8 mouse cellular contexts compared by ENCODE assay signal in genomic region chr4:134127793-134128192, GRCm38 (mm10). TPM values are rescaled to one million over a fixed set of nuclear protein-coding genes. Genes with fewer than 3 reads are reported as not detected.
DNase-seq lines count a peak whose midpoint lies in the region; ATAC-seq and TF ChIP-seq lines count a peak whose summit lies in the region.

No protein-coding gene starts in this region.

- H3K27ac ChIP-seq in embryonic facial prominence, embryonic 12.5 days = no peak overlapping the region
- peak overlapping the region; percentile 68; the same call in 1 of the 2 replicates for H3K27ac ChIP-seq in hindbrain, postnatal 0 days

- peak overlapping the region; percentile 54 for H3ac ChIP-seq in myocyte (ENCODE audit: control insufficient read depth, insufficient read length)

- 36% methylated on average over 8 of the region's 8 CpGs for WGBS in lung, adult 2 months
- 56% methylated on average over 8 of the region's 8 CpGs for WGBS in embryonic facial prominence, embryonic 12.5 days
- WGBS in hindbrain, postnatal 0 days = 56% methylated on average over 8 of the region's 8 CpGs

- H3K36me3 ChIP-seq in embryonic facial prominence, embryonic 12.5 days = peaks cover 20% of the 10 kb centered on the region; the same call in 1 of the 2 replicates
- H3K36me3 ChIP-seq in hindbrain, postnatal 0 days (ENCODE audit: insufficient read depth, low read length) = no peaks in the 10 kb centered on the region
- no peaks in the 10 kb centered on the region for H3K36me3 ChIP-seq in myocyte (ENCODE audit: control insufficient read depth, insufficient read depth)

- peaks cover 9% of the 10 kb centered on the region for H3K79me2 ChIP-seq in myocyte (ENCODE audit: control insufficient read depth, insufficient read depth)

- DNase-seq in lung, adult 2 months = no peak
- DNase-seq in lung, postnatal 25 days (ENCODE audit: low spot score) = no peak
- DNase-seq in hindbrain, postnatal 0 days (ENCODE audit: low spot score) = no peak
- no peak for DNase-seq in cerebellum, adult 9-10 months
- DNase-seq in adrenal gland, adult 18-20 months (ENCODE audit: low spot score in 2 of 2) = no peak
- no peak for DNase-seq in urinary bladder, postnatal 4 days (ENCODE audit: low spot score in 2 of 2)

- TF ChIP-seq CTCF in lung, adult 2 months (IDR thresholded peaks at IDR 0.05; ENCODE audit: insufficient read depth, low read length) = no peak
- TF ChIP-seq CTCF in hindbrain, postnatal 0 days (IDR thresholded peaks at IDR 0.05; ENCODE audit: low read depth) = no peak

- no peaks in the 10 kb centered on the region for H3K9me3 ChIP-seq in embryonic facial prominence, embryonic 12.5 days
- no peaks in the 10 kb centered on the region for H3K9me3 ChIP-seq in hindbrain, postnatal 0 days (ENCODE audit: low read length)

- H3K27me3 ChIP-seq in embryonic facial prominence, embryonic 12.5 days = no peaks in the 10 kb centered on the region
- H3K27me3 ChIP-seq in hindbrain, postnatal 0 days (ENCODE audit: insufficient read depth, low read length) = no peaks in the 10 kb centered on the region
- H3K27me3 ChIP-seq in myocyte (ENCODE audit: control insufficient read depth, insufficient read depth, insufficient read length) = no peaks in the 10 kb centered on the region

- no peak for TF ChIP-seq POLR2A in lung, adult 2 months (IDR thresholded peaks at IDR 0.05; ENCODE audit: borderline replicate concordance, extremely low read depth, low read depth, low read length)
- TF ChIP-seq POLR2A in myocyte (IDR thresholded peaks at IDR 0.05; ENCODE audit: insufficient read length, low read depth) = no peak

- ATAC-seq in embryonic facial prominence, embryonic 12.5 days (ENCODE audit: insufficient number of reproducible peaks, insufficient read depth, low FRiP score, low TSS enrichment) = no peak
- ATAC-seq in hindbrain, postnatal 0 days = no peak

- peak overlapping the region; percentile 84 for H3K4me2 ChIP-seq in embryonic facial prominence, embryonic 12.5 days (replicated peaks)
- peak overlapping the region; percentile 91 for H3K4me2 ChIP-seq in hindbrain, postnatal 0 days (ENCODE audit: low read depth, low read length)
- peak overlapping the region; percentile 90 for H3K4me2 ChIP-seq in myocyte (ENCODE audit: low read depth)

- peaks cover 13% of the 10 kb centered on the region for H3K4me1 ChIP-seq in lung, adult 2 months (ENCODE audit: control insufficient read depth, insufficient read depth, low read length)
- H3K4me1 ChIP-seq in embryonic facial prominence, embryonic 12.5 days = peaks cover 22% of the 10 kb centered on the region
- H3K4me1 ChIP-seq in hindbrain, postnatal 0 days (ENCODE audit: insufficient read depth, low read length) = peaks cover 17% of the 10 kb centered on the region

- peak overlapping the region; percentile 95 for H3K4me3 ChIP-seq in lung, adult 2 months (replicated peaks; ENCODE audit: extremely low read depth, low read depth, low read length)
- peak overlapping the region; percentile 87 for H3K4me3 ChIP-seq in embryonic facial prominence, embryonic 12.5 days
- peak overlapping the region; percentile 54 for H3K4me3 ChIP-seq in hindbrain, postnatal 0 days (ENCODE audit: low read length)
- peak overlapping the region; percentile 44 for H3K4me3 ChIP-seq in myocyte

- H3K9ac ChIP-seq in embryonic facial prominence, embryonic 12.5 days = peak overlapping the region; percentile 83
- peak overlapping the region; percentile 74 for H3K9ac ChIP-seq in hindbrain, postnatal 0 days (replicated peaks; ENCODE audit: low read length)

TF ChIP-seq in myocyte, 11 proteins besides CTCF, POLR2A, EP300 and RAD21:
- TF ChIP-seq MYOG (IDR thresholded peaks at IDR 0.05; ENCODE audit: control insufficient read depth in 1 of 3, insufficient read depth in 1 of 3, insufficient read length in 2 of 3, low read depth in 2 of 3) (no peak), SRF (IDR thresholded peaks at IDR 0.05; ENCODE audit: control insufficient read depth, insufficient read length, low read depth) (no peak), TCF3 (IDR thresholded peaks at IDR 0.05; ENCODE audit: insufficient read length, low read depth) (no peak), MYOD1 (IDR thresholded peaks at IDR 0.05; ENCODE audit: control insufficient read depth in 1 of 3, insufficient read length in 2 of 3, low read depth in 2 of 3) (no peak), CEBPB (IDR thresholded peaks at IDR 0.05; ENCODE audit: insufficient read depth, poor library complexity, severe bottlenecking) (no peak), E2F4 (IDR thresholded peaks at IDR 0.05; ENCODE audit: insufficient read depth) (no peak), USF1 (IDR thresholded peaks at IDR 0.05; ENCODE audit: low read depth) (no peak), POLR2AphosphoS2 (IDR thresholded peaks at IDR 0.05; ENCODE audit: insufficient read length, low read depth) (no peak), TCF12 (IDR thresholded peaks at IDR 0.05; ENCODE audit: insufficient read depth, poor library complexity, severe bottlenecking) (no peak)

RNA-seq across cellular contexts. Expression of gene Sh3bgrl3, which starts 0.8 kb away (rescaled TPM):
- 654 and 703 TPM in 2 replicates for polyA plus RNA-seq in lung, adult 2 months (2012; rRNA removed)
- polyA plus RNA-seq in embryonic facial prominence, embryonic 12.5 days (2016; fragmentation: Nextera tagmentation; extraction: Ambion mirVana) = 345 and 360 TPM in 2 replicates
- 220 and 259 TPM in 2 replicates for total RNA-seq in hindbrain, postnatal 0 days (2014; rRNA removed)
- 553 and 564 TPM in 2 replicates for polyA plus RNA-seq in hindbrain, postnatal 0 days (2015; fragmentation: Nextera tagmentation; extraction: Ambion mirVana)
- 262 TPM for polyA plus RNA-seq in myocyte (2012; fragmentation: generic; extraction: Trizol)
- 100 to 1,000 TPM in 1 of 2 experiments, 10 to 100 TPM in 1; 73.4 to 102 TPM for total RNA-seq in adrenal gland, adult 18-20 months (2021)

RNA-seq across cellular contexts. Expression of gene Ubxn11, which starts 25.4 kb away (rescaled TPM):
- polyA plus RNA-seq in lung, adult 2 months (2012; rRNA removed) = 28.8 and 30.0 TPM in 2 replicates
- 10.4 and 11.5 TPM in 2 replicates for polyA plus RNA-seq in embryonic facial prominence, embryonic 12.5 days (2016; fragmentation: Nextera tagmentation; extraction: Ambion mirVana)
- 3.5 and 8.9 TPM in 2 replicates for total RNA-seq in hindbrain, postnatal 0 days (2014; rRNA removed)
- 14.0 and 14.6 TPM in 2 replicates for polyA plus RNA-seq in hindbrain, postnatal 0 days (2015; fragmentation: Nextera tagmentation; extraction: Ambion mirVana)
- 1.5 TPM for polyA plus RNA-seq in myocyte (2012; fragmentation: generic; extraction: Trizol)
- 10 to 100 TPM in 1 of 2 experiments, 1 to 10 TPM in 1; 8.7 to 12.6 TPM for total RNA-seq in adrenal gland, adult 18-20 months (2021)

RNA-seq across cellular contexts. Expression of gene Cd52, which starts 32.9 kb away (rescaled TPM):
- 52.8 and 76.5 TPM in 2 replicates for polyA plus RNA-seq in lung, adult 2 months (2012; rRNA removed)
- polyA plus RNA-seq in embryonic facial prominence, embryonic 12.5 days (2016; fragmentation: Nextera tagmentation; extraction: Ambion mirVana) = 8.0 and 8.3 TPM in 2 replicates
- total RNA-seq in hindbrain, postnatal 0 days (2014; rRNA removed) = not detected in 2 replicates
- 2.7 TPM in 2 replicates for polyA plus RNA-seq in hindbrain, postnatal 0 days (2015; fragmentation: Nextera tagmentation; extraction: Ambion mirVana)
- not detected for polyA plus RNA-seq in myocyte (2012; fragmentation: generic; extraction: Trizol)
- 10 to 100 TPM; 14.0 to 19.9 TPM for total RNA-seq in adrenal gland, adult 18-20 months (2021)

RNA-seq across cellular contexts. Expression of gene Cep85, which starts 59.1 kb away (rescaled TPM):
- polyA plus RNA-seq in lung, adult 2 months (2012; rRNA removed) = 17.1 and 30.2 TPM in 2 replicates
- 32.0 and 34.9 TPM in 2 replicates for polyA plus RNA-seq in embryonic facial prominence, embryonic 12.5 days (2016; fragmentation: Nextera tagmentation; extraction: Ambion mirVana)
- 12.9 and 19.6 TPM in 2 replicates for total RNA-seq in hindbrain, postnatal 0 days (2014; rRNA removed)
- polyA plus RNA-seq in hindbrain, postnatal 0 days (2015; fragmentation: Nextera tagmentation; extraction: Ambion mirVana) = 16.2 and 17.8 TPM in 2 replicates
- 21.4 TPM for polyA plus RNA-seq in myocyte (2012; fragmentation: generic; extraction: Trizol)
- total RNA-seq in adrenal gland, adult 18-20 months (2021) = 10 to 100 TPM; 12.9 to 15.4 TPM

Comparison
In these comparisons a context has a peak if more than half of its experiments do, and no peak if none do; other contexts are left out.
1. H3K4me3 ChIP-seq: peak in every context shown above with its lines; median percentile 95 in lung, adult 2 months; 87 in embryonic facial prominence, embryonic 12.5 days; 54 in hindbrain, postnatal 0 days; 44 in myocyte.